Mouse (Mus musculus): ENCODE data around the gene Manea. TPM values are rescaled to one million over a fixed set of nuclear protein-coding genes. Genes with fewer than 3 reads are reported as not detected.

The Manea gene
- polyA plus RNA-seq, 2 experiments: 8.5 to 11.8 TPM

GRCm38 (mm10) chr4:26276264-26276663, 70.4 kb downstream of the Manea start:
- no peak overlapping the region for H3K4me2 ChIP-seq (replicated peaks; ENCODE audit: low read depth, low read length, severe bottlenecking)
- ATAC-seq (ENCODE audit: low FRiP score, low read depth): no peak
- H3K9me3 ChIP-seq (ENCODE audit: control insufficient read depth, low read length): no peaks in the 10 kb centered on the region
- no peaks in the 10 kb centered on the region for H3K27me3 ChIP-seq (ENCODE audit: control insufficient read depth, insufficient read depth, low read length)
- TF ChIP-seq POLR2A (IDR thresholded peaks at IDR 0.05; ENCODE audit: borderline replicate concordance, extremely low read depth, insufficient read depth, insufficient read length): no peak
- H3K27ac ChIP-seq (replicated peaks; ENCODE audit: low read depth, low read length): no peak overlapping the region
- DNase-seq (ENCODE audit: low spot score): no peak
- H3K4me1 ChIP-seq (ENCODE audit: control insufficient read depth, insufficient read depth, low read length): no peaks in the 10 kb centered on the region
- H3K9ac ChIP-seq (ENCODE audit: low read depth, low read length, severe bottlenecking): no peak overlapping the region
- H3K36me3 ChIP-seq (ENCODE audit: control insufficient read depth, insufficient read depth, low read length): no peaks in the 10 kb centered on the region
- H3K4me3 ChIP-seq (replicated peaks; ENCODE audit: low read length): no peak overlapping the region

GRCm38 (mm10) chr4:26275769-26276168, 70.9 kb downstream of the Manea start:
- WGBS: 83% methylated on average over 2 of the region's 2 CpGs
- DNase-seq (ENCODE audit: low spot score) (no peak), ATAC-seq (ENCODE audit: low FRiP score, low read depth) (no peak)
- no peaks in the 10 kb centered on the region for H3K9me3 ChIP-seq (ENCODE audit: control insufficient read depth, low read length)
- no peak overlapping the region for H3K4me3 ChIP-seq (replicated peaks; ENCODE audit: low read length)
- no peak for TF ChIP-seq POLR2A (IDR thresholded peaks at IDR 0.05; ENCODE audit: borderline replicate concordance, extremely low read depth, insufficient read depth, insufficient read length)
- no peaks in the 10 kb centered on the region for H3K4me1 ChIP-seq (ENCODE audit: control insufficient read depth, insufficient read depth, low read length)
- H3K4me2 ChIP-seq (replicated peaks; ENCODE audit: low read depth, low read length, severe bottlenecking): no peak overlapping the region
- no peaks in the 10 kb centered on the region for H3K27me3 ChIP-seq (ENCODE audit: control insufficient read depth, insufficient read depth, low read length)
- H3K9ac ChIP-seq (ENCODE audit: low read depth, low read length, severe bottlenecking): no peak overlapping the region
- no peak overlapping the region for H3K27ac ChIP-seq (replicated peaks; ENCODE audit: low read depth, low read length)
- H3K36me3 ChIP-seq (ENCODE audit: control insufficient read depth, insufficient read depth, low read length): no peaks in the 10 kb centered on the region

Data from limb, embryonic 14.5 days (tissue).